Mouse (Mus musculus) small intestine, adult 2 months (tissue): Measurements from ENCODE around the gene Vmn2r87. TPM values are rescaled to one million over a fixed set of nuclear protein-coding genes. Genes with fewer than 3 reads are reported as not detected.
"Not testable (repeated sequence)": the region's sequence is repeated elsewhere in the genome, so short reads cannot be mapped to it uniquely, and the experiment has no call there.

Experiments
- H3K27ac ChIP-seq: fragments of 200-500 bp; 2 replicates; pipeline ENCODE4 v1.5.1; 2012; ENCODE audit warnings: low read depth, low read length, control low read depth, inconsistent platforms; ENCODE audit not compliant: insufficient read depth
- H3K27me3 ChIP-seq: fragments of 200-500 bp; 2 replicates; pipeline ENCODE4 v1.6.1; 2012; ENCODE audit warnings: mild to moderate bottlenecking, moderate library complexity, low read length, inconsistent platforms; ENCODE audit not compliant: control insufficient read depth, insufficient read depth
- H3K36me3 ChIP-seq: fragments of 200-500 bp; 2 replicates; pipeline ENCODE4 v1.6.1; 2012; ENCODE audit warnings: mild to moderate bottlenecking, low read length, control low read depth, inconsistent platforms; ENCODE audit not compliant: control insufficient read depth, insufficient read depth
- H3K4me1 ChIP-seq: fragments of 200-500 bp; 2 replicates; pipeline ENCODE4 v1.6.1; 2012; ENCODE audit warnings: low read length, inconsistent platforms, mixed read lengths; ENCODE audit not compliant: control insufficient read depth, insufficient read depth, insufficient read length
- H3K4me3 ChIP-seq: fragments of 200-500 bp; 2 replicates; pipeline ENCODE4 v1.5.1; 2012; ENCODE audit warnings: low read depth, mild to moderate bottlenecking, control low read depth, inconsistent platforms, low read length, moderate library complexity
- CTCF ChIP-seq: fragments of 200-500 bp; IDR thresholded peaks from 2 replicates; pipeline ENCODE4 v1.5.1; 2012; ENCODE audit warnings: low read depth, mild to moderate bottlenecking, control low read depth, inconsistent platforms, low read length, moderate library complexity, mixed read lengths; ENCODE audit not compliant: insufficient replicate concordance, insufficient read length; ENCODE audit errors: extremely low read depth
- POLR2A ChIP-seq: fragments of 200-500 bp; IDR thresholded peaks from 2 replicates; pipeline ENCODE4 v1.6.1; 2012; ENCODE audit warnings: low read depth, mild to moderate bottlenecking, control low read depth, inconsistent platforms, low read length, moderate library complexity
- WGBS: fragments of 180-500 bp; shearing (Covaris S2); methylation state at CpG from one replicate; pipeline ENCODE4 v1.1.7; 2018; 5-methylcytosine and 5-hydroxymethylcytosine counted together
- polyA plus RNA-seq: library from polyadenylated mRNA; depleted of rRNA; stranded (reverse); fragments of >200 nt; gene quantifications from 2 replicates; pipeline ENCODE4 v1.2.3, GENCODE M21; 2012; rRNA removed

The Vmn2r87 gene
- not detected in 2 replicates for polyA plus RNA-seq

DNA sequence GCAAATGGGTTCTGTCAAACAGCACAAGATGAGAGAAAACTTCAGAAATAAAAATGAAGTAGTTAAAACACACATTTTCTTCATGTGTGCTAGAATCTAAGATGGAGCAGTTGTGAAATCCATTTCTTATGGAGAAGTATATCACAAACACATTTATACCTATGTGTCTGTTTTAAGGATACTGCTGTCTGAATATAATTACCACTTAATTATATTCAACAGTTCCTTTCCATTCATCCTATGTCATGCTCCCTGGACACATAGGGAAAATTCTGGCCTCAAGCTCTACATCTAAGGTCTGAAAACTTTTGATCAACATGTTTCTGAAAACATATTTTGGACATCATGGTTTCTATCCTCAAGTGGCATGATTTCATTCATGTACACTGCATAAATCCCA is at the start of gene Vmn2r87:
Vmn2r87 (minus strand) TSS at position 101 of the 400 bp plus-strand sequence.
- H3K4me3 ChIP-seq: no peak within 1 kb of the TSS
- no peak within 1 kb of the TSS for H3K27ac ChIP-seq
- no peak for TF ChIP-seq POLR2A
- no peak for TF ChIP-seq CTCF
- H3K27me3 ChIP-seq: no peaks in the 10 kb centered on the region
- no peaks in the 10 kb centered on the region for H3K36me3 ChIP-seq
- H3K4me1 ChIP-seq: no peaks in the 10 kb centered on the region

- H3K27ac ChIP-seq, H3K36me3 ChIP-seq, H3K4me3 ChIP-seq, H3K4me1 ChIP-seq, H3K27me3 ChIP-seq: not testable (repeated sequence)
- WGBS: 29% methylated on average over 1 of the region's 1 CpGs
These were observed 47.1 kb upstream of the Vmn2r87 start for GRCm38 (mm10) chr10:130544331-130544730.

GRCm38 (mm10) chr10:130541931-130542691 is 44.9 kb upstream of the Vmn2r87 start:
- H3K36me3 ChIP-seq, H3K4me1 ChIP-seq: not testable (repeated sequence)

GRCm38 (mm10) chr10:130536101-130536500 is 38.9 kb upstream of the Vmn2r87 start:
- Histone ChIP-seq H3K27me3 (no peaks in the 10 kb centered on the region), H3K4me1 (no peaks in the 10 kb centered on the region), H3K36me3 (no peaks in the 10 kb centered on the region), H3K27ac (no peak overlapping the region), H3K4me3 (no peak overlapping the region)
- no peak for TF ChIP-seq CTCF
- TF ChIP-seq POLR2A: no peak
- 60% methylated on average over 3 of the region's 3 CpGs for WGBS

More at GRCm38 (mm10) chr10:130541931-130542691, 44.9 kb upstream of the Vmn2r87 start:
- H3K27me3 ChIP-seq, H3K27ac ChIP-seq: not testable (repeated sequence)
- H3K4me3 ChIP-seq: peak overlapping the region; percentile 73
- under 1% methylated on average over 21 of the region's 21 CpGs for WGBS

DNA sequence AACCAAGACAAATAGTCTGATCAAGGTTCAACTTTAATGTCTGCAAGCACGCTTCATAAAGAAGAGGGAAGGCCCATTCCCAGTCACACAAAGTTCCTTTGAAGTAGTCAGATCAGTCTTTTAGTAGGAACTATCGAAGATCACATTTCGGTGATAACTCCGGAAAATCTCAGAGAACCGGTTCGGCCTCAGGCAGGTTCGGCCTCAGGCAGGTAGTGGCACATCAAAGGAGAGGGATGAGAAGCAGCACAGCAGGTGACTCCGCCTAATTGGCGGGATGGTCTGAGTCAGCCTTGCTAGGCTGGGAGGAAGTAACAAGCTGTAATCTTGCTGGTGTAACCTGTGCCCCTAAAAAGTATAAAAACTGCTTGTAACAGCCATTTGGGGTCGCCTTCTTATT is 30.7 kb upstream of the Vmn2r87 start:
- no peak for TF ChIP-seq POLR2A
- TF ChIP-seq CTCF: no peak
- 52% methylated on average over 10 of the region's 10 CpGs for WGBS
- Histone ChIP-seq H3K36me3 (no peaks in the 10 kb centered on the region), H3K27me3 (no peaks in the 10 kb centered on the region), H3K27ac (no peak overlapping the region), H3K4me1 (no peaks in the 10 kb centered on the region), H3K4me3 (no peak overlapping the region)

DNA sequence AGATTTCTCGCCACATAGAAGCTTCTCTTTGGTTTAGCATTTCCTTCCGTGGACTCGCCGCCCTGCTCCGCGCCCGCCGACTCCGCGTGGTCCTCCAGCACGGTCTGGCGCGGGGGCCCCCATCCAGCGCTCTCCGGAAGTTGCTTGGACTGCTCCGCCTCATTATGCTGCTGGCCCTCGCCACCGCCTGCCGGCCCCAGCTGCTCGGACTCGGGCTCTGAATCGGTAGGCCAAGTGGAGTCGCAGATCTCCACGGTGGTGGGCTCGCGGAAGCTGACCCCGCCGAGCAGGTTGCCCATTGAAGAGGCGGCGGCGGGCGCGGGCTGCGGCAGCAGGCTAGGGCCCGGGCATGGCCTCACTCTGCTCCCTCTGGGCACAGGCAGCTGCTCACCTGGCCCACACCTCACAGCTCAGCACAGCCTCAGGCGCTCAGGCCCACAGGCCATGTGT is 26.9 kb downstream of the Vmn2r87 start:
- TF ChIP-seq POLR2A (no peak), CTCF (no peak)
- H3K27ac ChIP-seq: no peak overlapping the region
- peak overlapping the region; percentile 56 for H3K4me3 ChIP-seq
- no peaks in the 10 kb centered on the region for H3K27me3 ChIP-seq
- no peaks in the 10 kb centered on the region for H3K36me3 ChIP-seq
- no peaks in the 10 kb centered on the region for H3K4me1 ChIP-seq
- WGBS: 5% methylated on average over 36 of the region's 36 CpGs

- not testable (repeated sequence) for H3K4me1 ChIP-seq, H3K27ac ChIP-seq
- 84% methylated on average over 1 of the region's 1 CpGs for WGBS
These were observed 41.2 kb downstream of the Vmn2r87 start, which contains the start of gene Vmn2r86 for GRCm38 (mm10) chr10:130455950-130456349. Vmn2r86 (minus strand) TSS chr10:130456050.

DNA sequence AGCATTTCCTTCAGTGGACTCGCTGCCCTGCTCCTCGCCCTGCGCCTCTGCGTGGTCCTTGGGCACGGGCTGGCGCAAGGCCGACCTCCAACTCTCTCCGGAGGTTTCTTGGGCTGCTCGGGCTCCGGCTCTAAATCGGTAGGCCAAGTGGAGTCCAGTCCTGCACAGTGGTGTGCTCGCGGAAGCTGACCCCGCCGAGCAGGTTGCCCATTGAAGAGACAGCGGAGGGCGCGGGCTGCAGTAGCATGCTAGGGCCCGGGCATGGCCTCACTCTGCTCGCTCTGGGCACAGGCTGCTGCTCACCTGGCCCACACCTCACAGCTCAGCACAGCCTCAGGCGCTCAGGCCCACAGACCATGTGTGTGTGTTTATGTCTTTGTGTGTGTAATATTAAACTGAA is 52.4 kb downstream of the Vmn2r87 start:
- Histone ChIP-seq H3K27ac (no peak overlapping the region), H3K27me3 (no peaks in the 10 kb centered on the region), H3K36me3 (no peaks in the 10 kb centered on the region), H3K4me1 (no peaks in the 10 kb centered on the region), H3K4me3 (no peak overlapping the region)
- WGBS: 91% methylated on average over 21 of the region's 21 CpGs
- TF ChIP-seq CTCF: no peak
- TF ChIP-seq POLR2A: no peak

More at GRCm38 (mm10) chr10:130455950-130456349, 41.2 kb downstream of the Vmn2r87 start, which contains the start of gene Vmn2r86:
- H3K4me3 ChIP-seq, H3K27me3 ChIP-seq, H3K36me3 ChIP-seq: not testable (repeated sequence)

DNA sequence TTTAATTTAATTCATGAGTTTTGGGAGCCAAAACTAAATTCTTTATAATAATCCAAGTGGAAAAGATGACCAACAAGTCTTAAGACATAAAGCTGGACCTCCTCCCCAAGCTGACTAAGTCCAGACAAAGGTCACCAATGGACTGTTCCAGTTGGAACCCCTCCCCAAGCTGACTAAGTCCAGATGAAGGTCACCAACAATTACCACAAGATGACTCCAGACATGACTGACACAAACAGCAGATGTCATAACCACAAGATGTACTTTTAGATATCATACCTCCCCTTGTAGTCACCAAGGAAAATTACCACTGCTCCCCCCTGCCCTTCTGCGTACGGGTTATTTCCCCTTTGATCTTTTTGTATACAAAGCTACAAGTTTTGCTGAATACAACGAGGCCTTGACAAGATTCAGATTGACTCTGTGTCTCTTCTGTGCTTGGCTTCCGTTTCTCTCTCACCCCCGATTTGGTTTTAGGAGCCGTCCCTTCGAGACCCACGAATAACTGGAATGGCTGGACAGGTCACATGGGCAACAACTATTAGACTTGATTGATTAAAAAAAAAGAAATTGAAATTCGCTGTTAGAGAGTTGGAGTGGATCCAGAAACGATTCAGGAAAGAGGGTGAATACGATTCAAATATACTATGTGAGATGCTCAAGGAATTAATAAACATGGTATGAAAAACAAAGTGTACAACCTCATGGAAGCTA is 62.9 kb downstream of the Vmn2r87 start:
- not testable (repeated sequence) for H3K36me3 ChIP-seq, H3K27me3 ChIP-seq, H3K27ac ChIP-seq, H3K4me3 ChIP-seq, H3K4me1 ChIP-seq
- WGBS: 83% methylated on average over 11 of the region's 11 CpGs

DNA sequence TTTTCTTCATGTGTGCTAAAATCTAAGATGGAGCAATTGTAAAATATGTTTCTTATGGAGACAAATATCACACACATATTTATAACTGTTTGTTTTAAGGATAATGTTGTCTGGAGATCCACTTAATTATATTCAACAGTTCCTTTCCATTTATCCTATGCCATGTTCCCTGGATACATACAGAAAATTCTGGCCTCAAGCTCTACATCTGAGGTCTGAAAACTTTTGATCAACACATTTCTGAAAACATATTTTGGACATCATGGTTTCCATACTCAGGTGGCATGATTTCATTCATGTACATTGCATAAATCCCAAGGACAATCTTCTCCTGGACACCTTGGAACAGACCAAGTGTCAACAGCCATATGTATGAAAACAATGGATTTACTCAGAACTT is 67.6 kb downstream of the Vmn2r87 start, which contains the start of gene Vmn2r85:
Vmn2r85 (minus strand) TSS at position 101 of the 400 bp plus-strand sequence.
- H3K36me3 ChIP-seq, H3K4me1 ChIP-seq, H3K27ac ChIP-seq, H3K27me3 ChIP-seq, H3K4me3 ChIP-seq: not testable (repeated sequence)
